Mouse (Mus musculus): ENCODE data around the gene Fam213b.

GRCm38 (mm10) chr4:154914252-154914651 is 15.3 kb upstream of the Fam213b start:
- TF ChIP-seq CTCF (IDR thresholded peaks at IDR 0.05; ENCODE audit: borderline replicate concordance, extremely low read depth, insufficient read depth, insufficient read length) (no peak), POLR2A (IDR thresholded peaks at IDR 0.05; ENCODE audit: borderline replicate concordance, extremely low read depth, insufficient read depth, insufficient read length, poor library complexity, severe bottlenecking) (no peak)
